Mouse (Mus musculus): Measurements from ENCODE around the gene Hoxd12. TPM values are rescaled to one million over a fixed set of nuclear protein-coding genes. Genes with fewer than 3 reads are reported as not detected.

Hoxd12 gene
- polyA plus RNA-seq, 1 experiment, result not detected

GRCm38 (mm10) chr2:74726973-74727639, 52.3 kb downstream of the Hoxd12 start:
- no peaks in the 10 kb centered on the region for H3K4me1 ChIP-seq (ENCODE audit: control insufficient read depth, insufficient read depth, low read length)
- H3K4me3 ChIP-seq (replicated peaks; ENCODE audit: control insufficient read depth, low read depth, low read length), result no peak overlapping the region
- no peak overlapping the region; the same call in 1 of the 2 replicates for H3K27ac ChIP-seq (ENCODE audit: control insufficient read depth, insufficient read depth, low read depth, low read length, poor library complexity)
- no peak for TF ChIP-seq POLR2A (IDR thresholded peaks at IDR 0.05; ENCODE audit: borderline replicate concordance, control insufficient read depth, low read depth, low read length)
- TF ChIP-seq CTCF (IDR thresholded peaks at IDR 0.05; ENCODE audit: control insufficient read depth, insufficient read depth, low read length), result no peak
- WGBS, result 7% methylated on average over 43 of the region's 43 CpGs

Other genes starting within 250 kb of the Hoxd12 start
- gene Lnpk, start 95.6 kb upstream of the Hoxd12 start, polyA plus RNA-seq (2011; ENCODE audit: insufficient read depth, insufficient read length, low replicate concordance, missing spikeins), result 8.4 and 14.2 TPM in 2 replicates
- not detected in 2 replicates for gene Evx2, start 15.5 kb upstream of the Hoxd12 start, polyA plus RNA-seq (2011; ENCODE audit: insufficient read depth, insufficient read length, low replicate concordance, missing spikeins)
- 1.2 TPM in 1 of 2 replicates, not detected in the other for gene Hoxd13, start 6.7 kb upstream of the Hoxd12 start, polyA plus RNA-seq (2011; ENCODE audit: insufficient read depth, insufficient read length, low replicate concordance, missing spikeins)
- gene Hoxd11, start 4.5 kb downstream of the Hoxd12 start, polyA plus RNA-seq (2011; ENCODE audit: insufficient read depth, insufficient read length, low replicate concordance, missing spikeins), result 0.60 TPM in 1 of 2 replicates, not detected in the other
- not detected in 2 replicates for gene Hoxd10, start 16.9 kb downstream of the Hoxd12 start, polyA plus RNA-seq (2011; ENCODE audit: insufficient read depth, insufficient read length, low replicate concordance, missing spikeins)
- not detected in 2 replicates for gene Hoxd9, start 22.7 kb downstream of the Hoxd12 start, polyA plus RNA-seq (2011; ENCODE audit: insufficient read depth, insufficient read length, low replicate concordance, missing spikeins)
- 1.1 and 1.4 TPM in 2 replicates for gene Hoxd8, start 29.6 kb downstream of the Hoxd12 start, polyA plus RNA-seq (2011; ENCODE audit: insufficient read depth, insufficient read length, low replicate concordance, missing spikeins)
- not detected in 2 replicates for gene Hoxd3, start 36.9 kb downstream of the Hoxd12 start, polyA plus RNA-seq (2011; ENCODE audit: insufficient read depth, insufficient read length, low replicate concordance, missing spikeins)
- 2.9 TPM in 1 of 2 replicates, not detected in the other for gene Hoxd4, start 36.9 kb downstream of the Hoxd12 start, polyA plus RNA-seq (2011; ENCODE audit: insufficient read depth, insufficient read length, low replicate concordance, missing spikeins)
- gene Gm28230, start 51.7 kb downstream of the Hoxd12 start, polyA plus RNA-seq (2011; ENCODE audit: insufficient read depth, insufficient read length, low replicate concordance, missing spikeins), result not detected in 2 replicates
- not detected in 2 replicates for gene Hoxd1, start 88.0 kb downstream of the Hoxd12 start, polyA plus RNA-seq (2011; ENCODE audit: insufficient read depth, insufficient read length, low replicate concordance, missing spikeins)
- gene Mtx2, start 150.8 kb downstream of the Hoxd12 start, polyA plus RNA-seq (2011; ENCODE audit: insufficient read depth, insufficient read length, low replicate concordance, missing spikeins), result 18.7 and 26.7 TPM in 2 replicates